Mouse (Mus musculus) 3134 (cell line): Measurements from ENCODE around the gene Nat14.

Source experiments
- DNase-seq: peaks from one replicate; pipeline ENCODE4 v3.0.0-alpha.2; 2011; ENCODE audit warnings: low spot score; ENCODE audit not compliant: insufficient read length; ENCODE audit errors: extremely low read depth

Nat14 gene

GRCm38 (mm10) chr7:4919096-4919495 lies 2.7 kb upstream of the Nat14 start:
- no peak for DNase-seq

DNA sequence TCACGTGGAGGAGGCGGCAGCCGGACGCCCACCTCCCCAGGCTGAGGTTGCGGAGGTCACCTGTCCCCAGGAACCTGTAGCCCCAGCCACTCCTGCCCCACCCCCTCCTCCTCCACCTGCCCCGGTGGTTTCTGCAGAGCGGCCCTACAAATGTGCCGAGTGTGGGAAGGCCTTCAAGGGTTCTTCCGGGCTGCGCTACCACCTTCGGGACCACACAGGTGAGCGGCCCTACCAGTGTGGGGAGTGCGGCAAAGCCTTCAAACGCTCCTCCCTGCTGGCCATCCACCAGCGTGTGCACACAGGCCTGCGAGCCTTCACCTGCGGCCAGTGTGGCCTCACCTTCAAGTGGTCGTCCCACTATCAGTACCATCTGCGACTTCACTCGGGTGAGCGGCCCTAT lies 1.9 kb upstream of the Nat14 start:
- no peak for DNase-seq

DNA sequence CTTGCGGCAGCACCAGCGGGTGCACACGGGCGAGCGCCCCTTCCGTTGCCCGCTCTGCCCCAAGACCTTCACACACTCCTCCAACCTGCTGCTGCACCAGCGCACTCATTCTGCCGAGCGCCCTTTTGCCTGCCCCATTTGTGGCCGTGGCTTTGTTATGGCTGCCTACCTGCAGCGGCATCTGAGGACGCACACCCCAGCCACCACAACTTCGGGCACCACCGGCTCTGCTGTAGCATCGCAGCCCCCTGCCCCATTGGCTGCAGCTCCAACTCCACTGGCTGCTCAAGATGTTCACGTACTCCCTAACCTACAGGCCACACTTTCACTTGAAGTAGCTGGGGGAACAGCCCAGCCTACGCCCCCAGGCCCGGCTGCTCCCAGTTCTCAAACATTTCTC lies 1.3 kb upstream of the Nat14 start:
- DNase-seq = no peak

DNA sequence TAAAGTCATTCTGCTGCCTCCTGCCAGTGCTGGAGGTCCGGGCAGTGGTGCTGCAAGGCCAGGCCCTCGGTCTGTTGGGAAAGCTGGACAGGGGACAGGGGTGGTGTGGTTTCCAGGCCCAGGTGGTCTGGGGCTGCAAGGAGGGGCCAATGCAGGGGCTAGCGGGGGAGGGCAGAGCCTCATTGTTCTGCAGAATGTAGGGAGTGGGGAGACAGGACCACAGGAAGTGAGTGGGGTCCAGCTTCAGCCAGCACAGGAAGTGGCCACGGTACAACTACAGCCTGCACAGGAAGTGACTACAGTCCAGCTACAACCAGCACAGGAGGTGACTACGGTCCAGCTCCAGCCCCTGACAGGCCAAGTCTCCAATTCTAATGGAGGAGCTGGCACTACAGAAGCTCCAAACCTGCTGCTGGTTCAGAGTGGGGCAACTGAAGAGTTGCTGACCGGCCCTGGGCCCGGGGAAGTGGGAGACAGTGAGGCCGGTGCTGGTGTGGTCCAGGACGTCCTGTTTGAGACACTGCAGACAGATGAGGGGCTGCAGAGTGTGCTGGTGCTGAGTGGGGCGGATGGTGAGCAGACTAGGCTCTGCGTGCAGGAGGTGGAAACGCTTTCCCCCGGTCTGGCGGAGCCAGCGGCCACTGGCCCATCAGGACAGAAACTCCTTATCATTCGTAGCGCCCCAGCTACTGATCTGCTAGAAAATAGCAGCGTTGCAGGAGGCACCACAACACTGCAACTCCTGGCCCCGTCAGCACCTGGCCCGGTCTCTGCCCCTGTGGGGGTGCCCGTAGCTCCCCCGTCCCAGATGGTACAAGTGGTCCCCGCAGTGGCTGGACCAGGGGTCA lies 628 bp upstream of the Nat14 start:
- no peak for DNase-seq

DNA sequence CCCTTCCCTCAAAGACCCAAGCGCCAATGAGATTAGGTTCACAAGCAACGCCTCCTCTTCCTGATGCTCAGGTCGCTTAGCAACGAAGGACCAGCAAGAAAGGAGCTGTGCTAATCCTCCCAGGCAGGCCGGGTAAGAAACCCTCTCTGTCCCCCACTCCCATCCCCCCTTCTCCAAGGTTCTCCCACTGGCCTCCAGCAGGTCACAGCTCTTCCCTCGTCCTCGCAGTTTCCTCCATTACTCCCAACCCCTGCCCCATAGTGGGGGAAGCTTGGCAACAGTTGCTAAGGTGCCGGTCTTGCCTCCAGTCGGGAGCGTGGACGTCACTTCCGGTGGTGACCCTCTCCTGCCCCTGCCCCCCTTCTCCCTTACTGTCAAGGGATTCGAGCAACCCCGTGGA lies 680 bp downstream of the Nat14 start:
- no peak for DNase-seq

GRCm38 (mm10) chr7:4922931-4923565 lies 1.2 kb downstream of the Nat14 start:
- DNase-seq = no peak

GRCm38 (mm10) chr7:4923586-4924364 lies 1.9 kb downstream of the Nat14 start:
- peak; percentile 77 for DNase-seq

DNA sequence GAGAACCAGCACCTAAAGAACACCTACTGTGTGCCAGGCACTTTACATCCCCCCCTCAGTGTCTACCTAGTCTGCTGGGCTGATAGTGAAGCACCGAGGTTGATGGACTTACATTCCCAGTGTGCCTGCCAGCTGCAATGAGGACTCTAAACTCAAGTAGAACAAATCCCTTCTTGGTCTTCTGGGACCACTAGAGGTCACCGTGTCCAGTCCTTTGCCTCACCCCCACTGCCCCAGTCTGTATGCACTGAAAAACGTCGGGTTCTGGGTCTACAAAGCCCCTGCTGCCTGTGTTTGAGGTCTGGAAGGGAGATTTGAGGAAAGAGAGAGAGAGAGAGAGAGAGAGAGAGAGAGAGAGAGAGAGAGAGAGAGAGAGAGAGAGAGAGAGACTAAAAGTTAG lies 2.7 kb downstream of the Nat14 start:
- DNase-seq = no peak

DNA sequence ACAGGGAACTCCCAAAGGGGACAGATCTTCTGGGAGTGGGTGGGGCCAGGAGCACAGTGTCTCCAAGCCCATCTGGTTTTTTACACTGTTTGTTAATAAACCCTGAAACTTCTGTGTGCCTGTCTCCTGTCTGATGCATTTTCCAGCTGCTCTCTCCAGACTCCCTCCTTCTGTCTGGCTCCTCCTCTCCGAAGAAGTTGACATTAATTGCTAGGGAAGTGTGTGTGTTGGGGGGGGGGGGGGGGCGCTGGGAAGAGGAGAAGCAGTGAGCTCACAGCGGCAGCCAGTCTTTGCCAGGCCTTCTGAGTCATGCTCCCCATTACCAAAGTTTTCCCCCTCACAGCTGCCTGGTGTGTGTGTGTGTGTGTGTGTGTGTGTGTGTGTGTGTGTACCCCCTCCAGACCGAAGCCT lies 3.1 kb downstream of the Nat14 start:
- DNase-seq = peak; percentile 70

GRCm38 (mm10) chr7:4925441-4926381 lies 3.9 kb downstream of the Nat14 start, which contains the start of gene Ssc5d:
Ssc5d (plus strand) TSS chr7:4925785.
- DNase-seq = peak; percentile 73

GRCm38 (mm10) chr7:4926849-4927248 lies 5.0 kb downstream of the Nat14 start:
- DNase-seq = no peak

GRCm38 (mm10) chr7:4927711-4928110 lies 5.9 kb downstream of the Nat14 start:
- DNase-seq = no peak

GRCm38 (mm10) chr7:4928323-4928722 lies 6.5 kb downstream of the Nat14 start:
- no peak for DNase-seq

GRCm38 (mm10) chr7:4933103-4933502 lies 11.3 kb downstream of the Nat14 start:
- DNase-seq = no peak

- peak; percentile 35 for DNase-seq
These were observed 12.5 kb downstream of the Nat14 start for GRCm38 (mm10) chr7:4934160-4934914.

DNA sequence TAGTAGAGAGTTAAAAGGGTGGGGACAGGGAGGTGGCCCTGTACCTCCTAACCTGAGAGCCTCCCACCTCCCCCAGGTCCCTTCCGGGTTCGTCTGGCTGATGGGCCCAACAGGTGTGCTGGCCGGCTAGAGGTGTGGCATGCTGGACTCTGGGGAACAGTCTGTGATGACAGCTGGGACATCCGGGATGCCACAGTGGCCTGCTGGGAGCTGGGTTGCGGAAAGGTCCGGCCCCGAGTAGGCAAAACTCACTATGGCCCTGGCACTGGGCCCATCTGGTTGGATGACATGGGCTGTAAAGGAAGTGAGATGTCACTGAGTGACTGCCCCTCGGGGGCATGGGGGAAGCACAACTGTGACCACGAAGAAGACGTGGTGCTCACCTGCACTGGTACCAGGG lies 15.0 kb downstream of the Nat14 start:
- DNase-seq = no peak

- no peak for DNase-seq
These were observed 15.6 kb downstream of the Nat14 start for GRCm38 (mm10) chr7:4937392-4937791.

DNA sequence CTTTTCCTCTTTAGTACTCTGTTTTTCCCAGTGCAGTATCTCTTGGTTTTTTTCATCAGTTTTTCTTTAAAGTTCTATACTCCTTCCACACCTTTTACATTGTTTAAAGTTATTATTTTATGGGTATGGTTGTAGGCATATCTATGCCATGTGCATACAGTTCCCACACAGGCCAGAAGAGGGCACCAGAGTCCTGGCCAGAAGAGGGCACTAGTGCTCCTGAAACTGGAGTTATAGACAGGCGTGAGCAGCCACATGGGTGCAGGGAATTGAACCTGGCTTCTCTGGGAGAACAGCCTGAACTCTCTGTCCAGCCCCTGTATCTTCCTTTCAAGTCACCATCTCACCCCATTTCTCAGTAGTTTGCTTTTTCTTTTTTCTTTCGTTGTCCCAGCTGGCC lies 16.6 kb downstream of the Nat14 start:
- peak; percentile 16 for DNase-seq

DNA sequence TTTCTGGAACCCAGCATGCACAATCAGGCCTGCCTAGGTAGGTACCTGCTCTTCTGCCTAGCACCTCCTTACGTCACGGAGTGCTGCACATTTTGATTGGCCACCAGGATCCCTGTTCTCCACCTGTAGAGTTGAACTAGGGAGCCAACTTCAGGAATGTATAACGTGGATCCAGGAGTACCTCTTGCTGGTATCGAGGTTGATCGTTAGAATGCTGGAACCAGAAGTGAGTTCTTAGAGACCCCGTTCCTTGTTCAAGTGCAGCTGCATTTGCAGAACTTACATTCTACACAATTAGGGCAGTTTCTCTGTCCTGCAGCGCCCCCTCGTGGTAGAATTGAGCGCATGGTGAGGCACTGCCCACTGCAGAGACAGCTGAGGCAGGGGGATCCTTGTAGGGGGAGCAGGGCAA lies 18.2 kb downstream of the Nat14 start:
- DNase-seq = peak; percentile 38

DNA sequence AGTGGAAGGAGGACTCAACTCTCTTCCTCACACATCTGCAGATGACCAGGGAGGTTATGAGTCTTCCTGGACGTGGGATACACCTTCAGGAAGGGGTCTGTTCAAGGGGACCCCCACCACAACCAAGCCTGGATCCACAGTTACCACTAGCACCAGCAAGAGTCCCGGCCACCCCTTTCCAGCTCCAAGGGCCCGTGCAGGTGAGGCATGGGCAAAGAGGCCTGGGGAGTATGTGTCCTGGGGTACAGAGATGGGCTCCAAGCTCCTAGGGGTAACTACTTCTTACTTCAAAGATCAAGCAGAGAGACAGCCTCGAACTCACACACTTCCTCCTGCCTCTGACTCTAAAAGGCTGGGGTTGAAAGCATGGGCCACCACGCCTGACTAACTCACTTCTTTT lies 20.8 kb downstream of the Nat14 start:
- no peak for DNase-seq
